Mouse (Mus musculus) CD4-positive, CD25-positive, alpha-beta regulatory T cell, adult 4 months (primary cell): Measurements from ENCODE around the gene Fam89b. TPM values are rescaled to one million over a fixed set of nuclear protein-coding genes. Genes with fewer than 3 reads are reported as not detected.

Experiments used
- polyA plus RNA-seq, 2 experiments: library from polyadenylated mRNA; unstranded; fragments of 100-300 nt; shearing (Covaris generic); gene quantifications; one replicate each; pipeline ENCODE4 v1.2.1; 2017

Gene Fam89b
- polyA plus RNA-seq, 2 experiments from 2014 or later = 43.5 to 55.3 TPM

Other genes starting within 250 kb of the Fam89b start
- 10 to 100 TPM; 44.8 to 51.5 TPM for gene Mus81, start 241.3 kb downstream of the Fam89b start, polyA plus RNA-seq
- 1,000 to 10,000 TPM; 1,977 to 2,151 TPM for gene Cfl1, start 239.2 kb downstream of the Fam89b start, polyA plus RNA-seq
- not detected for gene 1700020D05Rik, start 225.9 kb downstream of the Fam89b start, polyA plus RNA-seq
- gene Snx32, start 219.1 kb downstream of the Fam89b start, polyA plus RNA-seq = 10 to 100 TPM; 20.2 to 23.6 TPM
- not detected for gene Ovol1, start 169.0 kb downstream of the Fam89b start, polyA plus RNA-seq
- gene Ap5b1, start 161.6 kb downstream of the Fam89b start, polyA plus RNA-seq = 1 to 10 TPM; 3.8 to 7.4 TPM
- gene Rnaseh2c, start 127.8 kb downstream of the Fam89b start, polyA plus RNA-seq = 100 to 1,000 TPM in 1 of 2 experiments, 10 to 100 TPM in 1; 55.0 to 102 TPM
- 10 to 100 TPM; 38.8 to 84.9 TPM for gene Kat5, start 119.4 kb downstream of the Fam89b start, polyA plus RNA-seq
- 100 to 1,000 TPM; 111 to 174 TPM for gene Rela, start 92.2 kb downstream of the Fam89b start, polyA plus RNA-seq
- gene Sipa1, start 65.9 kb downstream of the Fam89b start, polyA plus RNA-seq = 10 to 100 TPM; 19.0 to 25.6 TPM
- 1 to 10 TPM; 6.3 to 8.4 TPM for gene Map3k11, start 40.9 kb downstream of the Fam89b start, polyA plus RNA-seq
- 10 to 100 TPM; 21.6 to 23.9 TPM for gene Pcnx3, start 40.7 kb downstream of the Fam89b start, polyA plus RNA-seq
- gene Kcnk7, start 25.3 kb downstream of the Fam89b start, polyA plus RNA-seq = 1 to 10 TPM; 1.9 to 2.4 TPM
- 10 to 100 TPM; 14.4 to 20.7 TPM for gene Ehbp1l1, start 3.3 kb downstream of the Fam89b start, polyA plus RNA-seq
- gene Ltbp3, start 11.3 kb upstream of the Fam89b start, polyA plus RNA-seq = not detected
- gene Scyl1, start 41.8 kb upstream of the Fam89b start, polyA plus RNA-seq = 10 to 100 TPM; 15.1 to 19.4 TPM
- gene Frmd8, start 145.6 kb upstream of the Fam89b start, polyA plus RNA-seq = 10 to 100 TPM; 62.6 to 85.3 TPM
- 10 to 100 TPM; 51.6 to 73.7 TPM for gene Slc25a45, start 148.2 kb upstream of the Fam89b start, polyA plus RNA-seq
- gene Tigd3, start 164.5 kb upstream of the Fam89b start, polyA plus RNA-seq = under 1 TPM; 0.51 to 0.84 TPM
- gene Dpf2, start 183.4 kb upstream of the Fam89b start, polyA plus RNA-seq = 100 to 1,000 TPM; 214 to 296 TPM
- under 1 TPM in 1 of 2 experiments, not detected in 1; 0.34 TPM for gene Cdc42ep2, start 195.2 kb upstream of the Fam89b start, polyA plus RNA-seq
- 10 to 100 TPM; 13.8 to 15.8 TPM for gene Pola2, start 234.5 kb upstream of the Fam89b start, polyA plus RNA-seq